Mouse (Mus musculus) liver, embryonic 13.5 days (tissue): Measurements from ENCODE around the gene Tpst2. TPM values are rescaled to one million over a fixed set of nuclear protein-coding genes. Genes with fewer than 3 reads are reported as not detected.

Experiments
- ATAC-seq: fragments of 200-750 bp; cut with Nextera tagmentation; 2 replicates; pipeline ENCODE4 v1.8.0; 2017; ENCODE audit warnings: low read depth, mild to moderate bottlenecking, moderate number of reproducible peaks, moderate library complexity
- DNase-seq: peaks from one replicate; pipeline ENCODE4 v3.0.0; 2022
- H3K27ac ChIP-seq: fragments of 300-500 bp; sonication (generic); 2 replicates; pipeline ENCODE4 v1.5.1; 2015; ENCODE audit warnings: moderate library complexity, mild to moderate bottlenecking, inconsistent platforms
- H3K27me3 ChIP-seq: fragments of 300-500 bp; sonication (generic); 2 replicates; pipeline ENCODE4 v1.6.1; 2015; ENCODE audit warnings: mild to moderate bottlenecking, inconsistent platforms
- H3K36me3 ChIP-seq: fragments of 300-500 bp; sonication (generic); 2 replicates; pipeline ENCODE4 v1.6.1; 2015; ENCODE audit warnings: mild to moderate bottlenecking, inconsistent platforms
- H3K4me1 ChIP-seq: fragments of 300-500 bp; sonication (generic); replicated peaks from 2 replicates; pipeline ENCODE4 v1.6.1; 2015; ENCODE audit warnings: inconsistent platforms
- H3K4me2 ChIP-seq: fragments of 300-500 bp; sonication (generic); 2 replicates; pipeline ENCODE4 v1.6.1; 2015; ENCODE audit warnings: inconsistent platforms, mild to moderate bottlenecking, moderate library complexity
- H3K4me3 ChIP-seq: fragments of 300-500 bp; sonication (generic); replicated peaks from 2 replicates; pipeline ENCODE4 v1.5.1; 2015; ENCODE audit warnings: mild to moderate bottlenecking, inconsistent platforms
- H3K9ac ChIP-seq: fragments of 300-500 bp; sonication (generic); 2 replicates; pipeline ENCODE4 v1.6.1; 2015; ENCODE audit warnings: mild to moderate bottlenecking, inconsistent platforms
- H3K9me3 ChIP-seq: fragments of 300-500 bp; sonication (generic); replicated peaks from 2 replicates; pipeline ENCODE4 v1.6.1; 2016; ENCODE audit warnings: inconsistent platforms
- WGBS: fragments of 180-500 bp; shearing (Covaris S2); methylation state at CpG from one replicate; pipeline ENCODE4 v1.1.7; 2015; ENCODE audit not compliant: insufficient replicate concordance; 5-methylcytosine and 5-hydroxymethylcytosine counted together
- polyA plus RNA-seq: library from polyadenylated mRNA; unstranded; fragments of >200 nt; fragmentation: Nextera tagmentation; extraction: Ambion mirVana; gene quantifications from 2 replicates; pipeline ENCODE4 v1.2.1, GENCODE M21; 2015

Tpst2 gene
- polyA plus RNA-seq, 1 experiment from 2014 or later: 36.0 TPM

- no peaks in the 10 kb centered on the region for H3K9me3 ChIP-seq
- H3K9ac ChIP-seq: no peak overlapping the region
- H3K36me3 ChIP-seq: peaks cover 84% of the 10 kb centered on the region
- no peak for ATAC-seq
- no peak overlapping the region for H3K4me2 ChIP-seq
- no peak overlapping the region for H3K27ac ChIP-seq
- no peak for DNase-seq
- peaks cover 11% of the 10 kb centered on the region for H3K4me1 ChIP-seq
- no peaks in the 10 kb centered on the region for H3K27me3 ChIP-seq
- WGBS: 85% methylated on average over 22 of the region's 22 CpGs
- no peak overlapping the region for H3K4me3 ChIP-seq
Observed at GRCm38 (mm10) chr5:112337004-112337403, 60.5 kb downstream of the Tpst2 start.

- no peak overlapping the region for H3K9ac ChIP-seq
- no peak overlapping the region for H3K4me2 ChIP-seq
- no peaks in the 10 kb centered on the region for H3K9me3 ChIP-seq
- WGBS: 67% methylated on average over 7 of the region's 7 CpGs
- no peaks in the 10 kb centered on the region for H3K27me3 ChIP-seq
- ATAC-seq (no peak), DNase-seq (no peak)
- no peak overlapping the region for H3K4me3 ChIP-seq
- H3K4me1 ChIP-seq: peaks cover 27% of the 10 kb centered on the region
- peaks cover 62% of the 10 kb centered on the region for H3K36me3 ChIP-seq
- no peak overlapping the region for H3K27ac ChIP-seq
Observed at GRCm38 (mm10) chr5:112339215-112339614, 62.7 kb downstream of the Tpst2 start.

GRCm38 (mm10) chr5:112342463-112343204 is 66.1 kb downstream of the Tpst2 start, which contains the start of the genes Srrd and Hps4:
Gene Srrd (minus strand): TSS chr5:112343040.
Gene Hps4 (plus strand): TSS chr5:112343083.
- peaks cover 42% of the 10 kb centered on the region for H3K36me3 ChIP-seq
- DNase-seq: peak; percentile 76
- WGBS: 3% methylated on average over 47 of the region's 64 CpGs

GRCm38 (mm10) chr5:112343205-112343595 is 66.7 kb downstream of the Tpst2 start:
- H3K4me3 ChIP-seq: peak overlapping the region; percentile 86
- peak; percentile 76 for ATAC-seq
- peak overlapping the region; percentile 74 for H3K4me2 ChIP-seq
- WGBS: 0% methylated on average over 24 of the region's 24 CpGs
- no peaks in the 10 kb centered on the region for H3K27me3 ChIP-seq
- H3K36me3 ChIP-seq: peaks cover 39% of the 10 kb centered on the region
- no peak for DNase-seq
- peak overlapping the region; percentile 76 for H3K27ac ChIP-seq
- H3K9ac ChIP-seq: peak overlapping the region; percentile 83
- H3K4me1 ChIP-seq: peaks cover 54% of the 10 kb centered on the region
- no peaks in the 10 kb centered on the region for H3K9me3 ChIP-seq

More at GRCm38 (mm10) chr5:112342463-112343204, 66.1 kb downstream of the Tpst2 start, which contains the start of the genes Srrd and Hps4:
- no peaks in the 10 kb centered on the region for H3K9me3 ChIP-seq
- peak; percentile 66 for ATAC-seq
- peaks cover 54% of the 10 kb centered on the region for H3K4me1 ChIP-seq
- H3K4me3 ChIP-seq: peak within 1 kb of the TSS; percentile 86
- H3K9ac ChIP-seq: peak within 1 kb of the TSS; percentile 83
- H3K27ac ChIP-seq: peak within 1 kb of the TSS; percentile 76
- peak within 1 kb of the TSS; percentile 74 for H3K4me2 ChIP-seq
- no peaks in the 10 kb centered on the region for H3K27me3 ChIP-seq

GRCm38 (mm10) chr5:112344092-112344960 is 67.8 kb downstream of the Tpst2 start:
- peak overlapping the region; percentile 83; the same call in 1 of the 2 replicates for H3K9ac ChIP-seq
- 64% methylated on average over 6 of the region's 6 CpGs for WGBS
- H3K27ac ChIP-seq: peak overlapping the region; percentile 40; the same call in 1 of the 2 replicates
- peak overlapping the region; percentile 86; the same call in 1 of the 2 replicates for H3K4me3 ChIP-seq
- peak overlapping the region; percentile 74 for H3K4me2 ChIP-seq
- peaks cover 31% of the 10 kb centered on the region for H3K36me3 ChIP-seq
- H3K9me3 ChIP-seq: no peaks in the 10 kb centered on the region
- H3K4me1 ChIP-seq: peaks cover 54% of the 10 kb centered on the region
- DNase-seq (no peak), ATAC-seq (0 out of 2 replicates have a peak, but pooled peaks have one; percentile 29)
- H3K27me3 ChIP-seq: no peaks in the 10 kb centered on the region

- Histone ChIP-seq H3K4me1 (peaks cover 49% of the 10 kb centered on the region), H3K9me3 (no peaks in the 10 kb centered on the region), H3K4me3 (no peak overlapping the region), H3K36me3 (peaks cover 40% of the 10 kb centered on the region), H3K27me3 (no peaks in the 10 kb centered on the region), H3K9ac (peak overlapping the region; percentile 35), H3K4me2 (peak overlapping the region; percentile 74; the same call in 1 of the 2 replicates), H3K27ac (peak overlapping the region; percentile 43; the same call in 1 of the 2 replicates)
- DNase-seq (no peak), ATAC-seq (no peak)
- WGBS: 53% methylated on average over 16 of the region's 16 CpGs
Observed at GRCm38 (mm10) chr5:112346211-112346965, 69.9 kb downstream of the Tpst2 start.

GRCm38 (mm10) chr5:112349169-112349568 is 72.7 kb downstream of the Tpst2 start:
- ATAC-seq (no peak), DNase-seq (no peak)
- Histone ChIP-seq H3K9me3 (no peaks in the 10 kb centered on the region), H3K4me2 (no peak overlapping the region), H3K27ac (no peak overlapping the region), H3K9ac (no peak overlapping the region), H3K4me3 (no peak overlapping the region), H3K36me3 (peaks cover 58% of the 10 kb centered on the region), H3K4me1 (peaks cover 28% of the 10 kb centered on the region), H3K27me3 (no peaks in the 10 kb centered on the region)
- 80% methylated on average over 8 of the region's 8 CpGs for whole genome bisulfite sequencing

- Histone ChIP-seq H3K36me3 (peaks cover 50% of the 10 kb centered on the region), H3K27ac (peak overlapping the region; percentile 59), H3K9me3 (no peaks in the 10 kb centered on the region), H3K27me3 (no peaks in the 10 kb centered on the region), H3K4me3 (no peak overlapping the region), H3K4me2 (no peak overlapping the region), H3K9ac (no peak overlapping the region), H3K4me1 (peaks cover 50% of the 10 kb centered on the region)
- ATAC-seq: no peak
- WGBS: 52% methylated on average over 6 of the region's 6 CpGs
- DNase-seq: no peak
Observed at GRCm38 (mm10) chr5:112355493-112355892, 79.0 kb downstream of the Tpst2 start.

- ATAC-seq (peak; percentile 42), DNase-seq (no peak)
- H3K27me3 ChIP-seq: no peaks in the 10 kb centered on the region
- peaks cover 50% of the 10 kb centered on the region for H3K4me1 ChIP-seq
- peaks cover 47% of the 10 kb centered on the region for H3K36me3 ChIP-seq
- H3K9me3 ChIP-seq: no peaks in the 10 kb centered on the region
- H3K4me3 ChIP-seq: no peak within 1 kb of the TSS
- WGBS: 38% methylated on average over 13 of the region's 13 CpGs
- H3K4me2 ChIP-seq: no peak within 1 kb of the TSS
- H3K9ac ChIP-seq: 0 out of 2 replicates have a peak within 1 kb of the TSS, but pooled peaks have one; percentile 13
- H3K27ac ChIP-seq: peak within 1 kb of the TSS; percentile 59
Observed at GRCm38 (mm10) chr5:112355910-112356309, 79.4 kb downstream of the Tpst2 start, which contains the start of gene Gm6583. Gene Gm6583 (minus strand): TSS chr5:112356033.

- Histone ChIP-seq H3K27ac (no peak overlapping the region; the same call in 1 of the 2 replicates), H3K27me3 (no peaks in the 10 kb centered on the region), H3K4me1 (peaks cover 50% of the 10 kb centered on the region), H3K9me3 (no peaks in the 10 kb centered on the region), H3K36me3 (peaks cover 43% of the 10 kb centered on the region), H3K9ac (no peak overlapping the region), H3K4me2 (no peak overlapping the region), H3K4me3 (no peak overlapping the region)
- 59% methylated on average over 9 of the region's 9 CpGs for WGBS
- no peak for ATAC-seq
- DNase-seq: no peak
Observed at GRCm38 (mm10) chr5:112356322-112356721, 79.8 kb downstream of the Tpst2 start.
